Mouse (Mus musculus): ENCODE measurements around the gene Tomm7. TPM values are rescaled to one million over a fixed set of nuclear protein-coding genes. Genes with fewer than 3 reads are reported as not detected.
"Not testable (repeated sequence)": the region's sequence is repeated elsewhere in the genome, so short reads cannot be mapped to it uniquely, and the experiment has no call there.

The Tomm7 gene
- total and polyA plus RNA-seq, 3 experiments, result 133 to 184 (median 142) TPM

DNA sequence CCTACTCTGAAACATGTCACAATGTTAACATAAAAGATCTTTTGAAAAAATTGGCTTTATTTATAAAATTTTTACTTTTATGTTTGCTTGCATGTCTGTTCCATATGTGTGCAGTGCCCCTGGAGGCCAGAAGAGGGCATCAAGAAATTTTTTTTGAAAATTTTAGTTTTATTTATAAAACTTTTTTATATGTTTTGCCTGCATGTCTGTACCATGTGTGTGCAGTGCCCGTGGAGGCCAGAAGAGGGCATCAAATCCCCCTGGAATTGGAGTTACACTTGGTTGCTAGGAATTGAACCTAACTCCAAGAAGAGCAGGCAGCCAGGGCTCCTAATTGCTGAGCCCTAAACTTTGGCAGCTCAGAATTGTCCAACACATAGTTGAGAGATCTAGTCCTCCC lies 9.0 kb upstream of the Tomm7 start:
- H3K9me3 ChIP-seq (replicated peaks; ENCODE audit: low read length); dilution Hi-C loops (cut with MboI; ENCODE audit: extremely low pct_ligation_motif_present, extremely low pct_unique_long_range_greater_than_20kb, low sequenced_read_pairs); H3K9ac ChIP-seq (ENCODE audit: insufficient read depth, low read depth); DNase-seq (ENCODE audit: extremely low read depth); H3K27ac ChIP-seq (ENCODE audit: insufficient read depth, low read depth); H3K27me3 ChIP-seq (replicated peaks): not testable (repeated sequence)
- Histone ChIP-seq H3K36me3 (replicated peaks in 1 of 2; ENCODE audit: control insufficient read depth in 1 of 2, insufficient read depth in 1 of 2, low read length in 1 of 2) (peaks cover 53 to 55% of the 10 kb centered on the region in 2 experiments), H3K4me3 (replicated peaks in 1 of 3; ENCODE audit: low read depth in 2 of 3, low read length in 2 of 3, poor library complexity in 1 of 3) (peak overlapping the region in 2 of 3 experiments; percentile 8 to 51), H3K79me2 (replicated peaks; ENCODE audit: control insufficient read depth, extremely low read depth, insufficient read depth, poor library complexity, severe bottlenecking) (peaks cover 27% of the 10 kb centered on the region), H3K4me2 (ENCODE audit: insufficient read depth, low read depth, poor library complexity, severe bottlenecking) (peak overlapping the region; percentile 61; the same call in 1 of the 2 replicates), H3K4me1 (ENCODE audit: control insufficient read depth in 1 of 2, insufficient read depth in 2 of 2) (peaks cover 0 to 37% of the 10 kb centered on the region in 2 experiments; a peak in 3 of 4 replicates)
- in situ Hi-C loops (cut with MboI; ENCODE audit: low pct_ligation_motif_present, low pct_unique_long_range_greater_than_20kb, low sequenced_read_pairs), result loop anchor here (10.0 kb wide), 1 partner anchor 312 kb away; the partner anchor contains the start of gene Nupl2
- TF ChIP-seq SIN3A (IDR thresholded peaks at IDR 0.05; ENCODE audit: low read length), result 0 out of 2 replicates have a peak, but pooled peaks have one; percentile 2
- peak; percentile 31 to 37; a peak in 2 of 4 replicates for TF ChIP-seq CTCF (conservative IDR thresholded peaks at IDR 0.05 in 1 of 2, IDR thresholded peaks at IDR 0.05 in 1 of 2; ENCODE audit: low read depth in 2 of 2, low read length in 2 of 2)

GRCm38 (mm10) chr5:23851160-23851555 lies 7.2 kb upstream of the Tomm7 start:
- Histone ChIP-seq H3K36me3 (replicated peaks in 1 of 2; ENCODE audit: control insufficient read depth in 1 of 2, insufficient read depth in 1 of 2, low read length in 1 of 2) (peaks cover 36 to 39% of the 10 kb centered on the region in 2 experiments), H3K4me2 (ENCODE audit: insufficient read depth, low read depth, poor library complexity, severe bottlenecking) (peak overlapping the region; percentile 61), H3K4me3 (replicated peaks in 1 of 3; ENCODE audit: low read depth in 2 of 3, low read length in 2 of 3, poor library complexity in 1 of 3) (peak overlapping the region; percentile 76 to 98 (median 85)), H3K27ac (ENCODE audit: insufficient read depth, low read depth) (peak overlapping the region; percentile 54; the same call in 1 of the 2 replicates), H3K9ac (ENCODE audit: insufficient read depth, low read depth) (peak overlapping the region; percentile 99), H3K4me1 (ENCODE audit: control insufficient read depth in 1 of 2, insufficient read depth in 2 of 2) (peaks cover 0 to 34% of the 10 kb centered on the region in 2 experiments; a peak in 3 of 4 replicates), H3K79me2 (replicated peaks; ENCODE audit: control insufficient read depth, extremely low read depth, insufficient read depth, poor library complexity, severe bottlenecking) (peaks cover 27% of the 10 kb centered on the region)
- in situ Hi-C loops (cut with MboI; ENCODE audit: low pct_ligation_motif_present, low pct_unique_long_range_greater_than_20kb, low sequenced_read_pairs), result loop anchor here (10.0 kb wide), 1 partner anchor 314 kb away; the partner anchor contains the start of gene Nupl2
- DNase-seq (ENCODE audit: extremely low read depth); dilution Hi-C loops (cut with MboI; ENCODE audit: extremely low pct_ligation_motif_present, extremely low pct_unique_long_range_greater_than_20kb, low sequenced_read_pairs); H3K9me3 ChIP-seq (replicated peaks; ENCODE audit: low read length); H3K27me3 ChIP-seq (replicated peaks): not testable (repeated sequence)
- 0 out of 2 replicates have a peak, but pooled peaks have one; percentile 11 for TF ChIP-seq HCFC1 (IDR thresholded peaks at IDR 0.05; ENCODE audit: low read depth, low read length)
- TF ChIP-seq EP300 (IDR thresholded peaks at IDR 0.05; ENCODE audit: low read length), result 0 out of 2 replicates have a peak, but pooled peaks have one; percentile 5
- TF ChIP-seq SIN3A (IDR thresholded peaks at IDR 0.05; ENCODE audit: low read length), result peak; percentile 74; the same call in 1 of the 2 replicates
- peak; percentile 89; the same call in 1 of the 2 replicates for TF ChIP-seq MYC (IDR thresholded peaks at IDR 0.05; ENCODE audit: low read depth, low read length)
- peak; percentile 48; the same call in 1 of the 2 replicates for TF ChIP-seq CHD1 (IDR thresholded peaks at IDR 0.05; ENCODE audit: low read depth, low read length)
- peak in 1 of 2 experiments; percentile 65; a peak in 2 of 4 replicates for TF ChIP-seq CTCF (conservative IDR thresholded peaks at IDR 0.05 in 1 of 2, IDR thresholded peaks at IDR 0.05 in 1 of 2; ENCODE audit: low read depth in 2 of 2, low read length in 2 of 2)
- peak; percentile 60; the same call in 1 of the 2 replicates for TF ChIP-seq MXI1 (IDR thresholded peaks at IDR 0.05; ENCODE audit: low read depth, low read length)

GRCm38 (mm10) chr5:23850345-23851159 lies 6.6 kb upstream of the Tomm7 start:
- DNase-seq (ENCODE audit: extremely low read depth), result peak; percentile 88
- dilution Hi-C loops (cut with MboI; ENCODE audit: extremely low pct_ligation_motif_present, extremely low pct_unique_long_range_greater_than_20kb, low sequenced_read_pairs), result no loop called here
- Histone ChIP-seq H3K36me3 (replicated peaks in 1 of 2; ENCODE audit: control insufficient read depth in 1 of 2, insufficient read depth in 1 of 2, low read length in 1 of 2) (peaks cover 30 to 33% of the 10 kb centered on the region in 2 experiments), H3K27ac (ENCODE audit: insufficient read depth, low read depth) (peak overlapping the region; percentile 54; the same call in 1 of the 2 replicates), H3K9me3 (replicated peaks; ENCODE audit: low read length) (peaks cover 5% of the 10 kb centered on the region), H3K9ac (ENCODE audit: insufficient read depth, low read depth) (peak overlapping the region; percentile 99), H3K4me3 (replicated peaks in 1 of 3; ENCODE audit: low read depth in 2 of 3, low read length in 2 of 3, poor library complexity in 1 of 3) (peak overlapping the region; percentile 76 to 98 (median 85)), H3K4me2 (ENCODE audit: insufficient read depth, low read depth, poor library complexity, severe bottlenecking) (peak overlapping the region; percentile 61), H3K79me2 (replicated peaks; ENCODE audit: control insufficient read depth, extremely low read depth, insufficient read depth, poor library complexity, severe bottlenecking) (peaks cover 27% of the 10 kb centered on the region), H3K4me1 (ENCODE audit: control insufficient read depth in 1 of 2, insufficient read depth in 2 of 2) (peaks cover 0 to 30% of the 10 kb centered on the region in 2 experiments; a peak in 3 of 4 replicates), H3K27me3 (replicated peaks) (no peaks in the 10 kb centered on the region)
- in situ Hi-C loops (cut with MboI; ENCODE audit: low pct_ligation_motif_present, low pct_unique_long_range_greater_than_20kb, low sequenced_read_pairs), result loop anchor here (10.0 kb wide), 1 partner anchor 314 kb away; the partner anchor contains the start of gene Nupl2
- no peak for TF ChIP-seq JUN (IDR thresholded peaks at IDR 0.05; ENCODE audit: insufficient read depth, low read depth, low read length)
- TF ChIP-seq MAZ (IDR thresholded peaks at IDR 0.05; ENCODE audit: low read depth, low read length), result peak; percentile 85; the same call in 1 of the 2 replicates
- TF ChIP-seq POLR2A (IDR thresholded peaks at IDR 0.05; ENCODE audit: low read depth, low read length), result peak; percentile 83
- TF ChIP-seq USF1 (IDR thresholded peaks at IDR 0.05; ENCODE audit: low read depth, low read length), result peak; percentile 4; the same call in 1 of the 2 replicates
- no peak for TF ChIP-seq EP300 (IDR thresholded peaks at IDR 0.05; ENCODE audit: low read length)
- peak; percentile 45; the same call in 1 of the 2 replicates for TF ChIP-seq SMC3 (IDR thresholded peaks at IDR 0.05; ENCODE audit: low read depth, low read length)
- TF ChIP-seq ZKSCAN1 (IDR thresholded peaks at IDR 0.05; ENCODE audit: borderline replicate concordance, low read depth, low read length), result no peak
- no peak for TF ChIP-seq ETS1 (conservative IDR thresholded peaks at IDR 0.05; ENCODE audit: low read depth, low read length)
- TF ChIP-seq SIN3A (IDR thresholded peaks at IDR 0.05; ENCODE audit: low read length), result peak; percentile 56; the same call in 1 of the 2 replicates
- peak; percentile 57; the same call in 1 of the 2 replicates for TF ChIP-seq IRF4 (IDR thresholded peaks at IDR 0.05; ENCODE audit: low read depth, low read length)
- no peak for TF ChIP-seq RCOR1 (conservative IDR thresholded peaks at IDR 0.05; ENCODE audit: low read depth, low read length)
- TF ChIP-seq ELF1 (IDR thresholded peaks at IDR 0.05; ENCODE audit: low read depth, low read length), result peak; percentile 64
- no peak for TF ChIP-seq UBTF (IDR thresholded peaks at IDR 0.05; ENCODE audit: low read depth, low read length)
- TF ChIP-seq E2F4 (IDR thresholded peaks at IDR 0.05; ENCODE audit: insufficient replicate concordance, low read depth, low read length), result peak; percentile 57; the same call in 1 of the 2 replicates
- no peak for TF ChIP-seq USF2 (conservative IDR thresholded peaks at IDR 0.05; ENCODE audit: low read depth, low read length)

Data from CH12.LX (cell line).